Mouse (Mus musculus) kidney, postnatal 10 days (tissue): Measurements from ENCODE around the gene Fam20b.
"Not testable (repeated sequence)": the region's sequence is repeated elsewhere in the genome, so short reads cannot be mapped to it uniquely, and the experiment has no call there.

Source experiments
- DNase-seq: peaks from one replicate; pipeline ENCODE4 v3.0.0; 2021; ENCODE audit warnings: mixed read lengths

The Fam20b gene

GRCm38 (mm10) chr1:156669208-156669983 is 49.5 kb downstream of the Fam20b start:
- DNase-seq, result no peak

GRCm38 (mm10) chr1:156668602-156669001 is 50.3 kb downstream of the Fam20b start:
- no peak for DNase-seq

GRCm38 (mm10) chr1:156667141-156667926 is 51.6 kb downstream of the Fam20b start:
- no peak for DNase-seq

GRCm38 (mm10) chr1:156665777-156666176 is 53.1 kb downstream of the Fam20b start:
- no peak for DNase-seq

GRCm38 (mm10) chr1:156660660-156661236 is 58.1 kb downstream of the Fam20b start:
- not testable (repeated sequence) for DNase-seq

GRCm38 (mm10) chr1:156659906-156660659 is 58.8 kb downstream of the Fam20b start:
- no peak for DNase-seq

GRCm38 (mm10) chr1:156658676-156659075 is 60.2 kb downstream of the Fam20b start:
- DNase-seq, result no peak

- peak; percentile 49 for DNase-seq
Observed at GRCm38 (mm10) chr1:156657523-156657922, 61.4 kb downstream of the Fam20b start.

GRCm38 (mm10) chr1:156654735-156655530 is 64.0 kb downstream of the Fam20b start:
- DNase-seq, result no peak

GRCm38 (mm10) chr1:156652189-156652822 is 66.6 kb downstream of the Fam20b start:
- DNase-seq, result no peak

GRCm38 (mm10) chr1:156650631-156651030 is 68.3 kb downstream of the Fam20b start:
- DNase-seq, result no peak

GRCm38 (mm10) chr1:156648705-156649104 is 70.2 kb downstream of the Fam20b start:
- DNase-seq, result no peak

- DNase-seq, result no peak
Observed at GRCm38 (mm10) chr1:156645971-156646370, 72.9 kb downstream of the Fam20b start.

GRCm38 (mm10) chr1:156644780-156645523 is 73.9 kb downstream of the Fam20b start:
- DNase-seq, result no peak

GRCm38 (mm10) chr1:156644061-156644460 is 74.8 kb downstream of the Fam20b start:
- DNase-seq, result no peak

GRCm38 (mm10) chr1:156642813-156643212 is 76.1 kb downstream of the Fam20b start:
- no peak for DNase-seq

- DNase-seq, result no peak
Observed at GRCm38 (mm10) chr1:156641808-156642207, 77.1 kb downstream of the Fam20b start.

GRCm38 (mm10) chr1:156640577-156640976 is 78.3 kb downstream of the Fam20b start:
- DNase-seq, result no peak

GRCm38 (mm10) chr1:156639455-156639854 is 79.4 kb downstream of the Fam20b start:
- no peak for DNase-seq

- no peak for DNase-seq
Observed at GRCm38 (mm10) chr1:156635148-156635547, 83.7 kb downstream of the Fam20b start.

- peak; percentile 41 for DNase-seq
Observed at GRCm38 (mm10) chr1:156633095-156633494, 85.8 kb downstream of the Fam20b start.
